27 mouse cellular contexts compared by ENCODE assay signal in the genomic region with DNA sequence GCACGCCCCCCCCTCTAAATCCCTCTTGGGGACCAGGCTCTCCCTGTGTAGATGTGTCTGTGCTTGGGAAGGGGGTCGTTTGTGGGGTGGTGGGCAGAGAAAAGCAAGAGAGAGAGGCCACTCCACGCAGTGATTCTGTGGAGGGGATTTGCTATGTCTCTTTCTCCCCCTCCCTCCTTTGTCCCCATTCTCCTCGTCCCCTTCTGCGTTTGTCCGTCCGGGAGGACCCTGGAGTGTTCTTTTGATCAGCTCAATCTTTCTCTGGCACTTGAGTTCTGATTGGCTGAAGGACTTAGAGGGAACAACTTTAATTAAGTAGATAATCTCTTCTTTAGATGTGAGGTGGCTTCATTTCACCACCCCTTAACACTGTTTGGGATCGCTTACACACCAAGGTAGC. TPM values are rescaled to one million over a fixed set of nuclear protein-coding genes. Genes with fewer than 3 reads are reported as not detected.
DNase-seq lines count a peak whose midpoint lies in the region; ATAC-seq lines count a peak whose summit lies in the region.
"Had no signal": no experiment of that assay in that cellular context is flagged by ENCODE, and none has a peak within 500 bp of the region (broad histone marks: within the 10 kb centered on the region; RNA-seq: fewer than 3 reads in every experiment).

A gene (plus strand): TSS at position 345 of the 400 bp plus-strand sequence.

- H3K4me1 ChIP-seq in forebrain, embryonic 11.5 days (replicated peaks; ENCODE audit: control insufficient read depth, insufficient read depth, low read length): peaks cover 1% of the 10 kb centered on the region; the same call in 1 of the 2 replicates
- H3K4me1 ChIP-seq in forebrain, embryonic 16.5 days (replicated peaks; ENCODE audit: control insufficient read depth, insufficient read depth, low read length): no peaks in the 10 kb centered on the region
- peaks cover 3% of the 10 kb centered on the region; the same call in 1 of the 2 replicates for H3K4me1 ChIP-seq in midbrain, embryonic 11.5 days (ENCODE audit: control insufficient read depth, insufficient read depth, low read length)
- no peaks in the 10 kb centered on the region for H3K4me1 ChIP-seq in midbrain, embryonic 15.5 days
- peaks cover 7% of the 10 kb centered on the region; the same call in 1 of the 2 replicates for H3K4me1 ChIP-seq in forebrain, embryonic 13.5 days
- H3K4me1 ChIP-seq: embryonic facial prominence, embryonic 12.5 days; embryonic facial prominence, embryonic 15.5 days had no signal

- H3K9ac ChIP-seq in forebrain, embryonic 11.5 days (ENCODE audit: low read length): peak within 1 kb of the TSS; percentile 41
- H3K9ac ChIP-seq in forebrain, embryonic 16.5 days (replicated peaks; ENCODE audit: low read depth, low read length): no peak within 1 kb of the TSS
- peak within 1 kb of the TSS; percentile 27 for H3K9ac ChIP-seq in midbrain, embryonic 11.5 days (ENCODE audit: low read length)
- H3K9ac ChIP-seq in midbrain, embryonic 15.5 days: no peak within 1 kb of the TSS
- H3K9ac ChIP-seq in forebrain, embryonic 13.5 days: peak within 1 kb of the TSS; percentile 30; the same call in 1 of the 2 replicates
- H3K9ac ChIP-seq: embryonic facial prominence, embryonic 12.5 days; embryonic facial prominence, embryonic 15.5 days; heart, embryonic 13.5 days; hindbrain, embryonic 14.5 days had no signal

- no peaks in the 10 kb centered on the region for H3K36me3 ChIP-seq in forebrain, embryonic 11.5 days (ENCODE audit: control insufficient read depth, insufficient read depth, low read length)
- no peaks in the 10 kb centered on the region for H3K36me3 ChIP-seq in forebrain, embryonic 16.5 days (ENCODE audit: control insufficient read depth, insufficient read depth)
- no peaks in the 10 kb centered on the region for H3K36me3 ChIP-seq in midbrain, embryonic 11.5 days (ENCODE audit: control insufficient read depth, insufficient read depth, low read length)
- no peaks in the 10 kb centered on the region for H3K36me3 ChIP-seq in midbrain, embryonic 15.5 days (replicated peaks)
- no peaks in the 10 kb centered on the region for H3K36me3 ChIP-seq in forebrain, embryonic 13.5 days (ENCODE audit: poor library complexity, severe bottlenecking)
- H3K36me3 ChIP-seq: embryonic facial prominence, embryonic 12.5 days; embryonic facial prominence, embryonic 15.5 days; G1E; heart, embryonic 10.5 days; heart, embryonic 13.5 days had no signal

- peak within 1 kb of the TSS; percentile 24; the same call in 1 of the 2 replicates for H3K4me2 ChIP-seq in forebrain, embryonic 11.5 days (ENCODE audit: low read depth, low read length, severe bottlenecking)
- no peak within 1 kb of the TSS for H3K4me2 ChIP-seq in forebrain, embryonic 16.5 days (ENCODE audit: low read length)
- H3K4me2 ChIP-seq in midbrain, embryonic 11.5 days: no peak within 1 kb of the TSS
- H3K4me2 ChIP-seq in midbrain, embryonic 15.5 days: no peak within 1 kb of the TSS
- H3K4me2 ChIP-seq in forebrain, embryonic 13.5 days: peak within 1 kb of the TSS; percentile 33
- H3K4me2 ChIP-seq: embryonic facial prominence, embryonic 12.5 days; embryonic facial prominence, embryonic 15.5 days; heart, embryonic 13.5 days; hindbrain, embryonic 14.5 days had no signal

- peak; percentile 51 for ATAC-seq in forebrain, embryonic 11.5 days (replicated peaks; ENCODE audit: low FRiP score)
- ATAC-seq in forebrain, embryonic 16.5 days: no peak
- ATAC-seq in midbrain, embryonic 11.5 days (ENCODE audit: low FRiP score): no peak
- no peak for ATAC-seq in midbrain, embryonic 15.5 days (replicated peaks)
- ATAC-seq in forebrain, embryonic 13.5 days: no peak
- ATAC-seq: hindbrain, postnatal 0 days; inflammation-experienced regulatory T-cells, adult 6 months; intestine, embryonic 16.5 days had no signal

- no peak for DNase-seq in forebrain, embryonic 11.5 days (ENCODE audit: low spot score)
- peak; percentile 85 for DNase-seq in midbrain, embryonic 11.5 days (ENCODE audit: low spot score, missing footprints)
- no peak for DNase-seq in spleen, adult 12 weeks (ENCODE audit: low spot score)
- DNase-seq: adrenal gland, adult 2 months; adrenal gland, postnatal 14 days; B cell, adult 2 months; cerebellum, adult 11 months; cerebellum, adult 2 months; cerebellum, adult 9-11 months; cerebellum, postnatal 25 days; gastrocnemius, postnatal 10 days; gastrocnemius, postnatal 36 days; heart, adult 2 months; heart, postnatal 14 days; heart, postnatal 4 days had no signal

- peak within 1 kb of the TSS; percentile 33 for H3K4me3 ChIP-seq in forebrain, embryonic 11.5 days (ENCODE audit: low read depth, low read length)
- no peak within 1 kb of the TSS for H3K4me3 ChIP-seq in forebrain, embryonic 16.5 days (replicated peaks; ENCODE audit: low read length)
- peak within 1 kb of the TSS; percentile 16 for H3K4me3 ChIP-seq in midbrain, embryonic 11.5 days (ENCODE audit: low read depth, low read length)
- no peak within 1 kb of the TSS for H3K4me3 ChIP-seq in midbrain, embryonic 15.5 days
- peak within 1 kb of the TSS; percentile 9 for H3K4me3 ChIP-seq in forebrain, embryonic 13.5 days
- H3K4me3 ChIP-seq: embryonic facial prominence, embryonic 12.5 days; embryonic facial prominence, embryonic 15.5 days; heart, adult 2 months; heart, embryonic 10.5 days; heart, embryonic 13.5 days had no signal

- WGBS in forebrain, embryonic 11.5 days: 3% methylated on average over 8 of the region's 8 CpGs
- 2% methylated on average over 8 of the region's 8 CpGs for WGBS in forebrain, embryonic 16.5 days
- WGBS in midbrain, embryonic 11.5 days: 10% methylated on average over 8 of the region's 8 CpGs
- 8% methylated on average over 8 of the region's 8 CpGs for WGBS in midbrain, embryonic 15.5 days
- 2% methylated on average over 8 of the region's 8 CpGs for WGBS in forebrain, embryonic 13.5 days

- no peaks in the 10 kb centered on the region for H3K9me3 ChIP-seq in forebrain, embryonic 11.5 days (ENCODE audit: control insufficient read depth, low read length)
- no peaks in the 10 kb centered on the region for H3K9me3 ChIP-seq in forebrain, embryonic 16.5 days (ENCODE audit: control insufficient read depth, low read length)
- H3K9me3 ChIP-seq in midbrain, embryonic 11.5 days (ENCODE audit: control insufficient read depth, low read length): no peaks in the 10 kb centered on the region
- no peaks in the 10 kb centered on the region for H3K9me3 ChIP-seq in midbrain, embryonic 15.5 days
- no peaks in the 10 kb centered on the region for H3K9me3 ChIP-seq in forebrain, embryonic 13.5 days (replicated peaks)
- H3K9me3 ChIP-seq: embryonic facial prominence, embryonic 12.5 days; embryonic facial prominence, embryonic 15.5 days; G1E; heart, embryonic 10.5 days; heart, embryonic 13.5 days had no signal

- H3K27ac ChIP-seq in forebrain, embryonic 11.5 days (ENCODE audit: low read depth, low read length): peak within 1 kb of the TSS; percentile 73
- H3K27ac ChIP-seq in forebrain, embryonic 16.5 days (ENCODE audit: low read length): no peak within 1 kb of the TSS
- no peak within 1 kb of the TSS for H3K27ac ChIP-seq in midbrain, embryonic 11.5 days (ENCODE audit: low read depth, low read length)
- H3K27ac ChIP-seq in midbrain, embryonic 15.5 days: no peak within 1 kb of the TSS
- H3K27ac ChIP-seq in forebrain, embryonic 13.5 days: no peak within 1 kb of the TSS
- H3K27ac ChIP-seq: embryonic facial prominence, embryonic 12.5 days; embryonic facial prominence, embryonic 15.5 days; heart, adult 2 months; heart, embryonic 10.5 days; heart, embryonic 13.5 days; hindbrain, embryonic 14.5 days; hindbrain, postnatal 0 days had no signal

- peaks cover 42% of the 10 kb centered on the region for H3K27me3 ChIP-seq in forebrain, embryonic 11.5 days (ENCODE audit: control insufficient read depth, insufficient read depth, low read length)
- peaks cover 49% of the 10 kb centered on the region for H3K27me3 ChIP-seq in forebrain, embryonic 16.5 days (replicated peaks; ENCODE audit: control insufficient read depth, insufficient read depth, low read length)
- peaks cover 74% of the 10 kb centered on the region for H3K27me3 ChIP-seq in midbrain, embryonic 11.5 days (ENCODE audit: control insufficient read depth, insufficient read depth, low read length)
- peaks cover 82% of the 10 kb centered on the region for H3K27me3 ChIP-seq in midbrain, embryonic 15.5 days (replicated peaks)
- peaks cover 89% of the 10 kb centered on the region for H3K27me3 ChIP-seq in forebrain, embryonic 13.5 days

RNA-seq across cellular contexts. Expression of the gene that starts here (rescaled TPM):
- polyA plus RNA-seq in forebrain, embryonic 11.5 days (2014; fragmentation: Nextera tagmentation; extraction: Ambion mirVana): 60.2 and 63.5 TPM in 2 replicates
- 1.6 and 2.0 TPM in 2 replicates for polyA plus RNA-seq in forebrain, embryonic 16.5 days (2015; fragmentation: Nextera tagmentation; extraction: Ambion mirVana)
- 7.9 and 13.9 TPM in 2 replicates for polyA plus RNA-seq in midbrain, embryonic 11.5 days (2014; fragmentation: Nextera tagmentation; extraction: Ambion mirVana)
- polyA plus RNA-seq in midbrain, embryonic 15.5 days (2015; fragmentation: Nextera tagmentation; extraction: Ambion mirVana): 2.6 and 3.7 TPM in 2 replicates
- polyA plus RNA-seq in forebrain, embryonic 13.5 days (2015; fragmentation: Nextera tagmentation; extraction: Ambion mirVana): 8.1 and 16.7 TPM in 2 replicates
- polyA plus RNA-seq: embryonic facial prominence, embryonic 15.5 days; G1E; heart, adult 2 months; heart, embryonic 10.5 days; heart, embryonic 13.5 days; hindbrain, embryonic 14.5 days; hindbrain, postnatal 0 days; inflammation-experienced regulatory T-cells, adult 6 months; intestine, embryonic 16.5 days had no signal

Comparison
In these comparisons a context has a peak if more than half of its experiments do, and no peak if none do; other contexts are left out.
1. H3K4me2 ChIP-seq: peak in forebrain, embryonic 11.5 days (single experiment) and forebrain, embryonic 13.5 days (single experiment); none in forebrain, embryonic 16.5 days (single experiment), midbrain, embryonic 11.5 days (single experiment) and midbrain, embryonic 15.5 days (single experiment).
2. H3K4me3 ChIP-seq: peak in forebrain, embryonic 11.5 days (single experiment), midbrain, embryonic 11.5 days (single experiment) and forebrain, embryonic 13.5 days (single experiment); none in forebrain, embryonic 16.5 days (single experiment) and midbrain, embryonic 15.5 days (single experiment).
3. H3K9ac ChIP-seq: peak in forebrain, embryonic 11.5 days (single experiment), midbrain, embryonic 11.5 days (single experiment) and forebrain, embryonic 13.5 days (single experiment); none in forebrain, embryonic 16.5 days (single experiment) and midbrain, embryonic 15.5 days (single experiment).